Mouse (Mus musculus) ES-Bruce4 (cell line): ENCODE measurements around the gene E2f4.
A peak's percentile ranks its signal among the peaks of the same experiment; 100 is the strongest.

Source experiments
- CTCF ChIP-seq: IDR thresholded peaks from one replicate; pipeline ENCODE4 v1.8.1; 2011; ENCODE audit warnings: low read depth, low read length
- POLR2A ChIP-seq: IDR thresholded peaks from one replicate; pipeline ENCODE4 v1.8.1; 2011; ENCODE audit warnings: low read length; ENCODE audit not compliant: insufficient read depth

- TF ChIP-seq CTCF, result peak; percentile 59
- TF ChIP-seq POLR2A, result peak; percentile 74
These were observed 28.7 kb downstream of the E2f4 start, which contains the start of the genes Lrrc29 and Tmem208 for GRCm38 (mm10) chr8:105326141-105326672.
